Mouse (Mus musculus): ENCODE measurements around the gene Lmcd1.

Gene Lmcd1

DNA sequence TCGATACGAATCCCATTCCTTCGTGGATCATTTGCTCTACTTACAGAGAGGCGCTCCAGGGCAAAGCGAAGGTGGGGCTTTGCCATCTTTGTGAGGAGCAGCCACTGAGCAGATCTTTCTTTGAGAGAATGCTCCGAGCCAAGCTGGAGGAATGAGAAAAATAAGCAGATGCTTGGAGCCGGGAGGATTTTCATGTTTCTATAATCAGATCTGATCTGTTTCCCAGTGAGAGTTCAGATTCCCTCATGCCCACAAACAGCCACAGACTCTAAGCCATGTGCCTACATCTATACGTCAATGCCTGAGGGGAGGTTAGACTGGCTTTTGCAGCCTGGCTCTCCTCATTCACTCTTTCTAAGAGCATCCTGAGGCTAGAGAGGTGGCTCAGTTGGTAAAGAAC lies 87.1 kb downstream of the Lmcd1 start:
- no peak for DNase-seq (ENCODE audit: low spot score)

DNA sequence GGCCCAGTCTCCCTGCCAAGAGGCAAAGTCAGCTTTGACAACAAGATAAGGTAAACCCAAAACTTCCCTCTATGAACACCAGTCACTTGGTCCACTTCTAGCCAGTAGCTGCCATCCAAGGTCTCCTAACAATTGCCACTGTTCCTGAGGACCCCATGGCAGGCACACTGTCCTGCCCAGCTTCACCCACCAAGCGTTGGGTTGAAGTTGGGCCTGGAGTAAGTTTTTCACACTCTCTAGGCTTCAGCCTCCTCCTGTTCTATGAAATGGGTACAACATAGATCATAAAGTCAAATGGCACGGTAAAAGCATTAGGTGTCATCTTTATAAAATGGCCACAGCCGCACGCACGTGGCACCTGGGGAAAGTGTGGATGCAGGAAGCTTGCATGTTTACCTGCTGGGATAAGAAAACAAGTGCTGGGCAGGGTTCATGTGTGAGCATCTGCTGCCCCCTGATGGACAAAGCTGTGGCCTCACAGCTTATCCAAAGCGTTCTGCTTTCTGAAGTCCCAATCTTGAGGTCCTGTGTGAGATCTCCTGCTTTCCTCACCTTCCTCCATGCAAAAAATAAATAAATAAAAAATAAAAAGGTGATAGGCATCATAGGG lies 88.9 kb downstream of the Lmcd1 start:
- peak; percentile 60 for DNase-seq (ENCODE audit: low spot score)

DNA sequence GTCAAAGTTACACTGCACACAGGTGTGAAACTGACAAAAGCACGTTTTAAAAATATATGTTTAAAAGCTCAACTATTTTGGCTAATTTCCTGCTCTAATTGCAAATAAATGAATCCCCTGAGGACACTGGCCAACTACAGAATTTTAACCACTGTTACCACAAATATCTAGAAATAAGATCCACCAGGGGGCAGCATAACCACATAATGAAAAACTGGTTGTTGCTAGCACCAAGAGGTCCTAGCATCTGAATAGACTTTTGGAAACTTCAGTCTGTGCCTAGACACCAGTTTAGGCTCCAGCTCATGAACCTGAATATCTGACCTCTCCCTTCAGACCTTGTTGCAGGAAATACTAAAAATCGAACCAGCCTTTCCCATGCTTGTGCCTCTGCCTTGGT lies 91.0 kb downstream of the Lmcd1 start:
- peak; percentile 40 for DNase-seq (ENCODE audit: low spot score)

DNA sequence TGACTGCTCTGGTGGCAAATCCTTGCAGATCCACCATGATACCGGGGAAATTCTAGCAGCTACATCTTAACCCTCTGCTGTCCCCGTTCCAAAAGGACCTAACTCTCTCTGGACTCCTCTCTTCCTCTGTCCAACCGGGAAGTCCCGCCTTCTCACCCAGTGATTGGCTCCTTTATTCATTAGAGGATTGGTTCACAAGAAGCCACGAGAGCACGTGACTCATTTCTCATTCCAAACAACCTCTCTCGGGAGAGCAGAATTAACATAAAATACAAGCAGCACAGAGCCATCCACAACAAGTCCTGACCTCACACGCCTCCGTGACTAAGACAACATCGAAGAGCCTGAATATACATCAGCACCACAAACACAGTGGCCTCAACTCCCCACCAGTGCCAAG lies 91.7 kb downstream of the Lmcd1 start:
- DNase-seq (ENCODE audit: low spot score) = no peak

DNA sequence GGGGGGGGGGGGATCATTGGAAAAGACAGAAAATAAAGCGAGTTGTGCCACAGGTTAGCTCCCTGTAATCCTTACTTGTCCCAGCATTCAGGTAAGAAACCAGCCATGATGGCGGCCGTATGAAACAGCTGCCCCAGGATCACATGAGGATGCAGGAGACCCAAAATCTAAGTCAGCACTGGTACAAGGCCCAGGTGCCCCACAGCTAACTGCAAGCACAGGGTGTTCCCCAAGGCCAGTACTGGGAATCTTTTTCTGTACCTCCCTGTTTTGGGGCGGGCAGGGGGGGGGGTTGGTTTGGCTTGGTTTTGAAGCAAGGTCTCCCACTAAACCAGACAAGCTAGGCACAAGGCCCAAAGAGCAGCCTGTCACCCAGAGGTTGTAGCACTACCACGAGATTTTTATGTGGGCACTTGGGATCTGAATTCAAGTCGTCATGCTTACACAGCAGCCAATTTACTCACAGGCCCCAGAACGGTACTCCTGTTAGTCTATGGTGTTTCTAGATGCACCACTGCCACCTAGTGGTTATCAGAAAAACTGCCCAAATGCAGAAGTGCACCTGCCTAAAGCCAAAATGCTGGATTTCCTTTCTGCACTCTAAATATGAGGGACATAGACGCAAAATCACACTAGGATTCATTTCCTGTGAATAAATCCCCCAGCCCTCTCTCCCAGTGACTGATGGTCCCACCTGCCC lies 100.5 kb downstream of the Lmcd1 start:
- DNase-seq (ENCODE audit: low spot score) = peak; percentile 67

DNA sequence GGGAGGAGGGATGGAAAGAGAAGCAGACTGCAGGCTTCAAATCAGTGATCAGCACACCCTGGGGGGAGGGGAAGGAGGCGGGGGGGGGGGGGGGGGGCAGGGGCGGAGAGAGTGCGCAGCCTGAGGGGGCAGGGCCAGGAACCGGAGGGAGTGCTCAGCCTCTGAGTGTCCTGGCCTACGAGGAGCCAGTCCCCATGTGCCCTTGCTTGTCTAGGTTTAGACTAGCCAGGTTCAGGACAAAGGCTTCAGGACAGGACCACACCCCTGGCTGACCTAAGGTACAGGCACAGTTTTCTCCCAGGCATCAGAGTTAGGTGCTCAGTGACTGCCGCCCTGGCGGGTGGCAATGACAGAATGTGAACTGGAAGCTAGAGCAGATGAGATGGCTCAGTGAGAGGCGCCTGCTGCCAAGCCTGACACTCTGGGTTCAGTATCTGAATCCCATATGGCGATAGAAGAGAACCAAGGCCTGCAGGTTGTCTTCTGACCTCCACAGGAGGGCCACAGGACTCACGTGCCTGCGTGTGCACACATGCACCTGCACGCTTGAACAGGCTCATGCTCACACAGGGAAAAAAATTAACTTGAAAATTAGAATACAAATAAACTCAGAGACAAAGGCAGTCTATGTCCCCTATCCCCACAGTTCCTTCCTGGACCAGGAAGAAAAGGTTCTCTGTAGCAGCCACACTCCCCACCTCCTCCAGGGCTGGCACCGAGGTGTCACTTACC lies 102.3 kb downstream of the Lmcd1 start:
- DNase-seq (ENCODE audit: low spot score) = no peak

- no peak for DNase-seq (ENCODE audit: low spot score)
Measured at GRCm38 (mm10) chr6:112379054-112379453, 105.5 kb downstream of the Lmcd1 start.

All from adipocyte (in vitro differentiated cells).